Mouse (Mus musculus) urinary bladder, adult 2 months (tissue): ENCODE results near the gene Lekr1. TPM values are rescaled to one million over a fixed set of nuclear protein-coding genes. Genes with fewer than 3 reads are reported as not detected.
"Not testable (repeated sequence)": the region's sequence is repeated elsewhere in the genome, so short reads cannot be mapped to it uniquely, and the experiment has no call there.

ENCODE experiments used
- DNase-seq: peaks from one replicate; pipeline ENCODE4 v3.0.0; 2022; ENCODE audit warnings: low spot score
- polyA plus RNA-seq: library from polyadenylated mRNA; depleted of rRNA; stranded (reverse); fragments of >200 nt; gene quantifications from 2 replicates; pipeline ENCODE4 v1.2.3, GENCODE M21; 2012

Gene Lekr1
- polyA plus RNA-seq, 1 experiment = 5.7 TPM

DNA sequence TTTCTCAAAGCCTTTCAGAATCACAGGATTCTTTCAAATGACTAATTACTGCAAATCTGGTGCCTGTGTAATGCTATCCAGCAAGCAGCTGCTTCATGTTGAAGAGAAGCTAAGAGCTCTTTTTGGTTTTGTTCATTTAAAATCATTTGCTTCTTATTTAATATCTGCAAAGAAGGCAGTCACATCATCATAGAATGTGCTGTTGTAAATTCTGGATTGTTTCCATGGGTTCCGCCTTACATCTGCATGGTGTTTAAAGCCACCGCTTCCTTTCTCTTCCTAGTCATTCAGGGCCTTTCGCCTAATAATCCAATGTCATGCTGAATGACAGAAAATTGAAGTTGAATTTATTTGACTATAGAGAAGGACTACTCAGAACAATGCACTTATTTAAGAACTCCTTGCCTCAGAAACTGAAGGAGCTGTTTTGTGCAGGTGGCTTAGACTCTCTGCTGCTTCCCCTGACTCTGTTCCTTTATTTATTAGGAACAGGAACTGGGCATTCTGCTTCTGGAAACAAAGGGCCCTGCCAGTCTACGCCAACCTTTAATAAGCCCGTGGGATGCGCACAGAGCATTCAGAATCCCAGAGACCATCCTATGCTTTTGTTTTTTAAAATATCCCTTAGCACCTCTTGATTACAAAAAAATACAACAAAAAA lies 101.3 kb downstream of the Lekr1 start:
- DNase-seq = no peak

- DNase-seq = not testable (repeated sequence)
Observed at GRCm38 (mm10) chr3:65769666-65770065, 103.6 kb downstream of the Lekr1 start.

GRCm38 (mm10) chr3:65773910-65774309 lies 107.9 kb downstream of the Lekr1 start:
- DNase-seq = no peak

- DNase-seq = no peak
Observed at GRCm38 (mm10) chr3:65775096-65775495, 109.1 kb downstream of the Lekr1 start.

DNA sequence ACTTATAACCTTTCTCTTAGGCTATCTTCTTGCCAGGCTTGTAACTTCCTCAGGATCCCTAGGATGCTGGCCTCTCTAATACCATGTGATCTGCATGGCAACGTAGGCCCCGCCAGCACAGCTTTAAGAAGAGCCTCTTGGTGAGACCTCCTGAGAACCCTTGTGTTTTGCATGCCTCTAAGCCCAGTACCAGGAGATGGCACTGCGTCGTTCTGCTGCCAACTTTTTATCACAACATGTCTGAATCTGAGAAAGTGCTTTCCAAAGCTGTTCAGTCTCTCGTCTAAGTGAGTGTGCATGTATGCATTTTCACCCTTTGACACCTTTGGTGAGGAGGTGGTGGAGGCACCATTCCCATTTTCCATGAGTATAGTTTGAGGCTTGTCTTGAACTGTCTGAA lies 116.2 kb downstream of the Lekr1 start:
- DNase-seq = no peak

DNA sequence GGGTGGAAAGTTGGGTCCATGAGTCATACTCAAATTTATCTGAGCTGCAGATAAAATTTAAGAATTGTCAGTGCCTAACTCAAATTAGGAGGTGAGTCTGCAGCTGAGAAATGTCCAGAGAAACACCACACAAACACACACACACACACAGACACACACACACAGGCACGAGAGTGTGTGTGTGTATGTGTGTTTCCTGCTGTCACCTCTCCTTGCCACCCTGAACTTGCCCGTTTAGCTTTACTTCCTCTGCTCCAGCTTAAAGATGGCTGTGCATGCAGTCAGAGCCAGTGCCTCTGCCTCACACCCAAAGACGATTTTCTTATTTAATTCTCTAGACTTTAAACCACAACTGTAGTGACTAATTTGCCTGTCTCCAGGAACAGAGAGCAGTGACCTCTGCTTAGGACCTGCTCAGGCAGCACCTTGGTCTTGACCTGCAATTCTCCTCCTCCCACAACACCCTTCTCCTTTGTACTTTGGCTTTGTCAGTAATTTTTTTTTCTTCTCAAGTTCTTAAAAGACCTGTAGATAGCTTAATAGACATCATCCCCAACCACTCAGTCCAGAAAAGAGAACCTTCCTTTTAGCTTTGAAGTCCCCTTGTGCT lies 124.2 kb downstream of the Lekr1 start:
- DNase-seq = no peak

GRCm38 (mm10) chr3:65793561-65793960 lies 127.5 kb downstream of the Lekr1 start:
- no peak for DNase-seq

GRCm38 (mm10) chr3:65794711-65795110 lies 128.7 kb downstream of the Lekr1 start:
- DNase-seq = no peak

DNA sequence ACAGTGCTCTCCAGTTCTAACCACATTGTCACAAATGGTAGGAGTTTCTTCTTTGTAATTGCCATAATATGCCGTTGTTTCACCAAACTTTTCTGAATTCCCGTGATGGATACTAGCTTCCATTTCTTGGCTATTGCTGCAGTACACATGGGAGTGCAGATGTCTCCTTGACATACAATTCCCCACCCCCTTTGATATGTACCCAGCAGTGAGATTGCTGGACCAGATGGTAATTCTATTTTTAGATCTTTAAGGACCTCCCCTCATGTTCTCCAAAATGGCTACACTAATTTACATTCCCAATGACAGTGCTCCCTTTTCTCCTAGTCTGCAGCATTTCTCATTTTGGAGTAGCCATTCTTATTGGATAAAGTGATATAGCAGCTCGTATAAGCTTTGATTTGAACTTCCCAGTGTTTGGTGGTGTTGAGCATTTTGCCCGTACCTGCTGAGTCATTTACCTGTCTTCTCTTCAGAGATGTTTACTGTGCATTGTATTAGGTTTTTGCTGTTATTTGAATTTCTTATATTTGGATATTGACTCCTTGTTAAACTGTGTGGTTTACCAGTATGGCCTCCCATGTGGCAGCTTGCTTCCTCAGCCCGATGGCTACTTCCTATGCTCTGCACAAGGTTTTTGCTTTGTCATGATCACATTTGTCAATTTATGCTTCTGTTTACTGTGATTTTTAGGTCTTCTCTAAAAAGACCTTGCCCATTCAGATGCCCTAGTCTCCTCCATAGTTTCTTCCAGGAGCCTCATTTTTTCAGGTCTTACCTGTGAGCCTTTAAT lies 131.5 kb downstream of the Lekr1 start:
- no peak for DNase-seq

GRCm38 (mm10) chr3:65800962-65801361 lies 134.9 kb downstream of the Lekr1 start:
- no peak for DNase-seq

GRCm38 (mm10) chr3:65802185-65802584 lies 136.2 kb downstream of the Lekr1 start:
- no peak for DNase-seq

DNA sequence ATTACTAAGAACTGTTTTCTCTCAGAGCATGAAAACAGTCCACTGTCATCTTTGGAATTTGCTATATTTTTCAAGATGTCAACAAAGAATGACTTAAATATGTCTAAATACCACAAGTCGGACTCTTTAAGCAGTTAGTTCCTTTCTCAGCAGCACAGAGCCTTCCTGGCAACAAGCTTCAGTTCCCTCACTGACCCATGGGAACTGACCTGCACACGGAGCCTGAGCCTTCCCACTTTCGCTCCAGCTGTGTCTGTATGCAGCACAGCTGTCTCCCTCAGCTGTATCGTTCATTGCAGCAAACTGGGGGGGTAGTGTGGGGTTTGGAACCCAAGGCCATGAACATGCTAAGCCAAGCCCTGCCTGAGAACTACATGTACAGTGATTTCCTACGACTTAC lies 136.8 kb downstream of the Lekr1 start:
- DNase-seq = no peak

DNA sequence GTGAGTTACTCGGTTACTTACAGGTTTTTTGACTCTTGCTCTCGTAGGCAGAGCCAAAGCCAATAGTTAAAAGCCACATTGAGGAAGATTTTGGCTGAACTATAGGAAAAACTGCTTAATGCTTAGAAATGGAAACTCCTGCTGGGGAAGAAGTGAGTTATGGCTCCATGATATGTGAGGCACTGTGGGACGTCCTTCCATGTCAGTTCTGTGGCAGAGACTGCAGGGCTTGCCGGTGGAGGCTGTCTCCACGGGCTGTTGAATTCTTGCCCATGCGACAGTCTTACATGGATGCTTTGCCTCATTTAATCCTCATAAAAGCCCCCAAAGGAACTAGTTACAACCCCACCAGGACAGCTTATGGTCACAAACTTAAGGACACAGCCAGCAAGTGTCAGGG lies 148.9 kb downstream of the Lekr1 start:
- DNase-seq = no peak

- no peak for DNase-seq
Observed at GRCm38 (mm10) chr3:65816012-65816411, 150.0 kb downstream of the Lekr1 start.

DNA sequence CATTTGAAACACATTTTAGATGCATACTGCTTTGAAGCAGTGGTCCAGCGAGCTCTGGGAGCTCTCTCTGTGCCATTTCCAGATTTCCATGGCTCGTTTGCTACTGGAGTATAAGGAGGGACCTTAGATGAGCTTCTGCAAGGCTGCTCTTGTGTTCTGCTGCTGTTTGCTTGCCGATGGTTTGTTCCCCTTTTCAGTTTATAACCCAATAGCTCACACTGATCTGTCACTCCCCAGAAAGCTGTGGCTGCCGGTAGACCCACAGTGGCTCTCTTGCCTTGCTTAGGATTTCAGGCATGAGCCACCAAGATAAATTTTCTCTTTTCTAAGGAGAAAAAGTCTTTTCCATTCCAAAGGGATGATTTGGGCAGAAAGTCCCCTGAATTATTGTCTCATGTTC lies 152.6 kb downstream of the Lekr1 start:
- no peak for DNase-seq

GRCm38 (mm10) chr3:65819841-65820240 lies 153.8 kb downstream of the Lekr1 start:
- no peak for DNase-seq

DNA sequence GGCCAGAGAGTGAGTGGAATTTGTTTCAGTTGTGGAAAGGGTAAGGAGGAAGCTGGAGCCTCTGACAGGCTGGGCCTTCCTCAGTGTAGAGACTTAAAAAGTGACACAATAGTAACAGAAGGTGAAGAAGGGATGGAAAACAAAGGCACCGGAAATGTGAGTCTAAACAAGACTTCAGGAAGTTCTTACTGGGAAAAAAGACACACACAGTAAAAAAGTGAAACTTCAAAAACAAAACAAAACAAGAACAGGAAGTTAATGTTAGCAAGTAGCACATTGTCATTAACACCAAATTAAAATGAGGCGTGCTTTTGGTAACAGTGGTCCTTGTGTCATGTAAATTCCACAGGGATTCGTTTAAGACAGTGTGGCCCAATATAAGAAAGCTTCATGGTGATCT lies 158.9 kb downstream of the Lekr1 start:
- no peak for DNase-seq

GRCm38 (mm10) chr3:65826716-65827115 lies 160.7 kb downstream of the Lekr1 start:
- DNase-seq = no peak

DNA sequence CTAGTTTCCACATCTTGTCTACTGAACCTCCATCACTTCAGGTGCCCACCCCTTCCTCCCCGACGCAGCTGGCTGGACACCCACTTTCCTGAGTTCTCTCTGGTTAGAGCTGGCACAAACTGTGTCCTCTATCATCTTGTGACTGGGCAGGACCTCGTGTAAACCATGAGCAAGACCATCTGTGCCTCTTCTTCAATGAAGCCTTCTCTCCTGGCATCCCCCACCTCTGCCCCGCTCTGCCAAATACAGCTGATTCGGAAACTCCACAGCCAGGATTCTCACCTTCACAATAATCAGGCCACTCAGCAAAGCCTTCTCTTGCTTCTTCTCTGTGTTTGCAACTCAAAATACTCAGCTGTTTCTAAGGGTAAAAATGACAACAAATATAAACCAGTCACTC lies 161.4 kb downstream of the Lekr1 start:
- DNase-seq = no peak

GRCm38 (mm10) chr3:65828020-65828419 lies 162.0 kb downstream of the Lekr1 start:
- no peak for DNase-seq

DNA sequence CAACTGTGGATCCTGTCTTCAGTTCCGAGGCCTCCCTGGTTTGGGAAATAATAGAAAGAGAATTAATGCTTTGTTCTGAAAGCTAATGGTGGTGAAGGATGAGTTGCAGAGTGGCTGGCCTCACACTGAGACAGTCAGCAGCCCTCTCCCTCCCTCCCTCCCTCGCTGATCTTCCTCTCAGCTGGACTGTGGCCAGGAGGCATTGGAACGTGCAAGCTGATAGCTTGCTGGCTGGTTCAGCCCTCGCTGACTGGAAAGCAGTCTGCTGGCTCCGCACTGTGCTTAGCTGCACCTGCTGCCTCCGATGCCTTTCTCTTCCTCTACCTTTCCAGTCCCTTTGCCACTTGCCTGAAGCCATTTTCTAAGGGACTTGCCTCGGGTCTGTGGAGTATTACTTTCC lies 163.2 kb downstream of the Lekr1 start:
- peak; percentile 27 for DNase-seq

- DNase-seq = no peak
Observed at GRCm38 (mm10) chr3:65829943-65830483, 164.0 kb downstream of the Lekr1 start.

DNA sequence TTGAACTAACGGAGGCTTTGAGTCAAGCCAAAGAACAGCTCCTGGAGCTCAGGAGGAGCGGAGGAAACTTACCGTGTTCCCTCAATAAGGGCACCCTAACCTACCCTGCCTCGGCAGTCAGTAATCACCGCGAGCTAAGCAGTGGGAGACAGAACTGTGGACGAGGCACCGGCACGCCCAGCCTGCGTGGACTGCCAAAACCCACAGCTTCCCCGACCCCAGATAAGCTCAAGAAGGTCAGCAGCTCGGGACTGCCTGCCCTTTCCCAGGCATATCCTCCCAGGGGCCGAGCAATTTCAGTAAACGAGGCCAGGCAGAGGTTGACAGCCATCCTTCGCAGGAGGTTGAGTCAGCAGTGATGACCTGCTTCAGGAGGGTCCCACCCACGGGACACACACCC lies 164.8 kb downstream of the Lekr1 start:
- DNase-seq = no peak
